Mouse (Mus musculus) midbrain, embryonic 15.5 days (tissue): Measurements from ENCODE around the gene Hspa12a. TPM values are rescaled to one million over a fixed set of nuclear protein-coding genes. Genes with fewer than 3 reads are reported as not detected.

Experiments
- ATAC-seq: fragments of 200-750 bp; cut with Nextera tagmentation; replicated peaks from 2 replicates; pipeline ENCODE4 v1.8.0; 2017; ENCODE audit warnings: moderate TSS enrichment
- H3K27ac ChIP-seq: fragments of 300-500 bp; sonication (generic); 2 replicates; pipeline ENCODE4 v1.5.1; 2015; ENCODE audit warnings: mild to moderate bottlenecking, inconsistent platforms
- H3K27me3 ChIP-seq: fragments of 300-500 bp; sonication (generic); replicated peaks from 2 replicates; pipeline ENCODE4 v1.6.1; 2015; ENCODE audit warnings: inconsistent platforms
- H3K36me3 ChIP-seq: fragments of 300-500 bp; sonication (generic); replicated peaks from 2 replicates; pipeline ENCODE4 v1.6.1; 2015; ENCODE audit warnings: inconsistent platforms
- H3K4me1 ChIP-seq: fragments of 300-500 bp; sonication (generic); 2 replicates; pipeline ENCODE4 v1.6.1; 2015; ENCODE audit warnings: inconsistent platforms
- H3K4me2 ChIP-seq: fragments of 300-500 bp; sonication (generic); 2 replicates; pipeline ENCODE4 v1.6.1; 2015; ENCODE audit warnings: inconsistent platforms, mild to moderate bottlenecking, moderate library complexity
- H3K4me3 ChIP-seq: fragments of 300-500 bp; sonication (generic); 2 replicates; pipeline ENCODE4 v1.5.1; 2015; ENCODE audit warnings: mild to moderate bottlenecking, inconsistent platforms
- H3K9ac ChIP-seq: fragments of 300-500 bp; sonication (generic); 2 replicates; pipeline ENCODE4 v1.6.1; 2015; ENCODE audit warnings: mild to moderate bottlenecking, inconsistent platforms
- H3K9me3 ChIP-seq: fragments of 300-500 bp; sonication (generic); 2 replicates; pipeline ENCODE4 v1.6.1; 2016; ENCODE audit warnings: inconsistent platforms
- WGBS: fragments of 180-500 bp; shearing (Covaris S2); methylation state at CpG from one replicate; pipeline ENCODE4 v1.1.7; 2015; ENCODE audit warnings: mixed read lengths; 5-methylcytosine and 5-hydroxymethylcytosine counted together
- polyA plus RNA-seq: library from polyadenylated mRNA; unstranded; fragments of >200 nt; fragmentation: Nextera tagmentation; extraction: Ambion mirVana; gene quantifications from 2 replicates; pipeline ENCODE4 v1.2.1, GENCODE M21; 2015

Hspa12a gene
- polyA plus RNA-seq, 1 experiment from 2014 or later = 53.0 TPM

DNA sequence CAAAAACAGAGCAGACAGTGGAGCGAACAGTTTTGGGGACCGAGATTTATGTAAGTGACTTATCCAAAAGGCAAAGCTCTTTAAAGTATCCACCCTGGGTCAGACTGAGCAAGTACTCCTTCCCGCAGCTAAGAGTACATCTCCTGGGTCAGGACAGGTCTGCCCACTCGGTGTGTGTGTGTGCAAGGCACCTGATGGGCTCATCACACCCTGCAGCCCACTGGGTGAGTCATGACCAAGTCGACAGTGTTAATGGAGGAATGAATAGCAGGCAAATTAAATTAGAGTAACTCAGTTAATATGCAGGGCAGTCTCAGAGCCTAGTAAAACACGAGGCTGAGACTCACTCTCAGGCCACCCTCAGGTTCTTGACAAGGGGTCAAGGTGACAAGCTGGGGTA lies 134.6 kb downstream of the Hspa12a start:
- peaks cover 1% of the 10 kb centered on the region; the same call in 1 of the 2 replicates for H3K36me3 ChIP-seq
- H3K4me2 ChIP-seq = no peak overlapping the region
- no peak overlapping the region for H3K27ac ChIP-seq
- H3K9ac ChIP-seq = no peak overlapping the region
- H3K4me1 ChIP-seq = peaks cover 7% of the 10 kb centered on the region; the same call in 1 of the 2 replicates
- H3K4me3 ChIP-seq = no peak overlapping the region
- ATAC-seq = no peak
- no peaks in the 10 kb centered on the region for H3K9me3 ChIP-seq
- WGBS = 90% methylated on average over 6 of the region's 6 CpGs
- H3K27me3 ChIP-seq = no peaks in the 10 kb centered on the region

- Histone ChIP-seq H3K9ac (no peak overlapping the region), H3K27ac (no peak overlapping the region), H3K4me1 (peaks cover 7% of the 10 kb centered on the region; the same call in 1 of the 2 replicates), H3K4me2 (no peak overlapping the region), H3K4me3 (no peak overlapping the region), H3K36me3 (peaks cover 4% of the 10 kb centered on the region; the same call in 1 of the 2 replicates), H3K9me3 (no peaks in the 10 kb centered on the region), H3K27me3 (no peaks in the 10 kb centered on the region)
- 4% methylated on average over 3 of the region's 3 CpGs for WGBS
- ATAC-seq = peak; percentile 67; the same call in 1 of the 2 replicates
These were observed 137.1 kb downstream of the Hspa12a start for GRCm38 (mm10) chr19:58806364-58806763.

- Histone ChIP-seq H3K27ac (no peak overlapping the region), H3K4me1 (peaks cover 7% of the 10 kb centered on the region; the same call in 1 of the 2 replicates), H3K4me3 (no peak overlapping the region), H3K27me3 (no peaks in the 10 kb centered on the region), H3K4me2 (no peak overlapping the region), H3K9me3 (no peaks in the 10 kb centered on the region), H3K36me3 (peaks cover 8% of the 10 kb centered on the region; the same call in 1 of the 2 replicates), H3K9ac (no peak overlapping the region)
- no peak for ATAC-seq
- WGBS = 88% methylated on average over 9 of the region's 9 CpGs
These were observed 138.2 kb downstream of the Hspa12a start for GRCm38 (mm10) chr19:58805191-58805779.

- ATAC-seq = peak; percentile 90
- no peaks in the 10 kb centered on the region for H3K9me3 ChIP-seq
- no peaks in the 10 kb centered on the region for H3K27me3 ChIP-seq
- H3K4me2 ChIP-seq = no peak overlapping the region
- peak overlapping the region; percentile 32; the same call in 1 of the 2 replicates for H3K27ac ChIP-seq
- no peak overlapping the region for H3K4me3 ChIP-seq
- WGBS = 67% methylated on average over 12 of the region's 12 CpGs
- no peak overlapping the region for H3K9ac ChIP-seq
- H3K36me3 ChIP-seq = peaks cover 15% of the 10 kb centered on the region
- peaks cover 6% of the 10 kb centered on the region; the same call in 1 of the 2 replicates for H3K4me1 ChIP-seq
These were observed 148.3 kb downstream of the Hspa12a start for GRCm38 (mm10) chr19:58795114-58795669.

DNA sequence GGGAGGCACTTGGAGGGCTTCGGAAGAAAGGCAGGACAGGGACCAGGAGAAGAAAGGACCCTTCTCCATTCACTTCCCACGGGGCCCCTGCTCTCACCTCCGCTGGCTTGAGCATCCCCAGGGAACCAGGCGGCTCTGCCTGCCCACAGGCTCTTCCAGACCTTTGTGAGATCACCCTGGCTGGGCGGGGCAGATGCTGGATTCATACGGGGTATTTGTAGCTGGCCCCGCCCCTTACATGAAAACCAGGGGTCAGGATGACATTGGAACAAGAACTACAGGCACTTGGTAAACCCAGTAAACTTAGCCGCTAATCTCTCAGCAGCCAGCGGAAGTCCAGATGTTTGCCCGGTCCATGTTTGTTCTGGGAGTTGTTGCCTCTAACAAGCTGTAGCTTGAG lies 149.2 kb downstream of the Hspa12a start, which contains the start of gene 1700019N19Rik:
Gene 1700019N19Rik, minus strand, starts transcription at position 178 of the 400 bp plus-strand sequence.
- Histone ChIP-seq H3K9ac (no peak within 1 kb of the TSS), H3K4me2 (no peak within 1 kb of the TSS), H3K36me3 (peaks cover 6% of the 10 kb centered on the region), H3K4me3 (no peak within 1 kb of the TSS), H3K9me3 (no peaks in the 10 kb centered on the region), H3K27ac (peak within 1 kb of the TSS; percentile 32; the same call in 1 of the 2 replicates), H3K4me1 (peaks cover 6% of the 10 kb centered on the region; the same call in 1 of the 2 replicates), H3K27me3 (no peaks in the 10 kb centered on the region)
- WGBS = 42% methylated on average over 10 of the region's 10 CpGs
- no peak for ATAC-seq

- Histone ChIP-seq H3K36me3 (no peaks in the 10 kb centered on the region), H3K4me2 (no peak overlapping the region), H3K4me3 (no peak overlapping the region), H3K27me3 (no peaks in the 10 kb centered on the region), H3K9me3 (no peaks in the 10 kb centered on the region), H3K9ac (no peak overlapping the region), H3K27ac (peak overlapping the region; percentile 10), H3K4me1 (no peaks in the 10 kb centered on the region; the same call in 1 of the 2 replicates)
- WGBS = 69% methylated on average over 11 of the region's 11 CpGs
- ATAC-seq = no peak; the same call in 1 of the 2 replicates
These were observed 154.3 kb downstream of the Hspa12a start for GRCm38 (mm10) chr19:58789194-58789593.

- 27% methylated on average over 7 of the region's 7 CpGs for WGBS
- Histone ChIP-seq H3K36me3 (no peaks in the 10 kb centered on the region), H3K4me2 (no peak overlapping the region), H3K9ac (no peak overlapping the region), H3K27me3 (no peaks in the 10 kb centered on the region), H3K4me3 (no peak overlapping the region), H3K27ac (peak overlapping the region; percentile 60; the same call in 1 of the 2 replicates), H3K9me3 (no peaks in the 10 kb centered on the region), H3K4me1 (peaks cover 11% of the 10 kb centered on the region)
- peak; percentile 74 for ATAC-seq
These were observed 159.5 kb downstream of the Hspa12a start for GRCm38 (mm10) chr19:58783938-58784337.

- Histone ChIP-seq H3K9ac (no peak overlapping the region), H3K9me3 (no peaks in the 10 kb centered on the region), H3K4me3 (no peak overlapping the region), H3K4me2 (no peak overlapping the region), H3K36me3 (no peaks in the 10 kb centered on the region), H3K27me3 (no peaks in the 10 kb centered on the region), H3K27ac (peak overlapping the region; percentile 17; the same call in 1 of the 2 replicates), H3K4me1 (peaks cover 11% of the 10 kb centered on the region)
- WGBS = 24% methylated on average over 4 of the region's 4 CpGs
- ATAC-seq = no peak
These were observed 161.9 kb downstream of the Hspa12a start for GRCm38 (mm10) chr19:58781566-58781965.

- Histone ChIP-seq H3K36me3 (no peaks in the 10 kb centered on the region), H3K4me1 (no peaks in the 10 kb centered on the region; the same call in 1 of the 2 replicates), H3K27me3 (no peaks in the 10 kb centered on the region), H3K9me3 (no peaks in the 10 kb centered on the region), H3K4me2 (no peak overlapping the region), H3K27ac (no peak overlapping the region), H3K9ac (no peak overlapping the region), H3K4me3 (no peak overlapping the region)
- 81% methylated on average over 5 of the region's 5 CpGs for WGBS
- no peak for ATAC-seq
These were observed 167.0 kb downstream of the Hspa12a start for GRCm38 (mm10) chr19:58776461-58776860.

DNA sequence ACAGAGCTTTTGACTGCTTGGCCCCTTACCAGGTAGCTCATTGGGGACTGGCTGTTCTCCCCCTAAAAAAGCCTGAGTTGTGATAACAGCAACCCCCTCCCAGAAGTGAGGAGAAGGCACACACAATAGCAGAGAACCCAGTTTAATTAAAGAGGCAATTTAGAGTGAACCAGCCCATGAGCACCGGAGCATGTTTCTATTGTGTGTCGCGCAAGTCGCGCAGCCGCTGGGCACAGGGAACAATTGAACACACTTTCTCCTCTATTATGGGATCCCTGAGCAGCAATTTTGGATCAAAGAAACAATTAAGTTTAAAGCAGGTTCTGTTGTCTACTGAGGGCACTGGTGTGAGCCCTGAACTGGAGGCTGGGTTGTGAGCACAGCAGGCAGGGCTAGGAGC lies 176.1 kb downstream of the Hspa12a start:
- Histone ChIP-seq H3K36me3 (no peaks in the 10 kb centered on the region), H3K27ac (no peak overlapping the region), H3K9me3 (no peaks in the 10 kb centered on the region), H3K4me2 (no peak overlapping the region), H3K4me3 (no peak overlapping the region), H3K4me1 (no peaks in the 10 kb centered on the region), H3K27me3 (no peaks in the 10 kb centered on the region; the same call in 1 of the 2 replicates), H3K9ac (no peak overlapping the region)
- no peak for ATAC-seq
- 22% methylated on average over 6 of the region's 6 CpGs for WGBS

GRCm38 (mm10) chr19:58762848-58763541 lies 180.5 kb downstream of the Hspa12a start:
- WGBS = 17% methylated on average over 12 of the region's 12 CpGs
- Histone ChIP-seq H3K27me3 (no peaks in the 10 kb centered on the region; the same call in 1 of the 2 replicates), H3K36me3 (no peaks in the 10 kb centered on the region), H3K4me2 (no peak overlapping the region; the same call in 1 of the 2 replicates), H3K4me3 (no peak overlapping the region), H3K9ac (no peak overlapping the region), H3K27ac (no peak overlapping the region), H3K9me3 (no peaks in the 10 kb centered on the region), H3K4me1 (no peaks in the 10 kb centered on the region)
- ATAC-seq = peak; percentile 74

DNA sequence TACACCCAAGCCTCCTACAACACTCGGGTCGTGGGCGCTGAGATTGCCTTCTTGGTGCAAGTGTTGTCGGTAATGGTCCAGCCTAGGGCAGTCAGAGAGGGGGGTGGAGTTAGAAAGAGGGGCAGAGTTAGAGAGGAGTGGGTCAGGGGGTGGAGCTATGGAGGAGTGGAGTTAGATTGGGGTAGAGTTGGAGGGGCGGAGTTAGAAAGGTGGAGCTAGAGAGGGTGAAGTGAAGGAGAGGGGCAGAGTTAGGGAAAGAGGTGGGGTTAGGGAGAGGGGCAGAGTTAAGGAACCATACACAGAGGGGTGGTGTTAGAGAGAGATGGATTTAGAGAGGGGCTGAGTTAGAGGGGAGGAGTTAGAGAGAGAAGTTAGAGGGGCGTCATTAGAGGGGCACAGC lies 181.1 kb downstream of the Hspa12a start:
- ATAC-seq = 0 out of 2 replicates have a peak, but pooled peaks have one; percentile 30

More for the DNA sequence above, 181.1 kb downstream of the Hspa12a start:
- H3K27ac ChIP-seq = no peak overlapping the region
- no peaks in the 10 kb centered on the region for H3K36me3 ChIP-seq
- no peak overlapping the region for H3K4me3 ChIP-seq
- no peaks in the 10 kb centered on the region; the same call in 1 of the 2 replicates for H3K27me3 ChIP-seq
- 28% methylated on average over 6 of the region's 6 CpGs for WGBS
- no peaks in the 10 kb centered on the region for H3K9me3 ChIP-seq
- H3K4me1 ChIP-seq = no peaks in the 10 kb centered on the region
- H3K4me2 ChIP-seq = no peak overlapping the region
- H3K9ac ChIP-seq = no peak overlapping the region
